8 mouse cellular contexts compared by ENCODE assay signal in genomic region chr2:30721473-30722262, GRCm38 (mm10).
DNase-seq lines count a peak whose midpoint lies in the region; ATAC-seq lines count a peak whose summit lies in the region.

No protein-coding gene starts in this region.

- no peaks in the 10 kb centered on the region for H3K36me3 ChIP-seq in embryonic facial prominence, embryonic 12.5 days
- no peaks in the 10 kb centered on the region for H3K36me3 ChIP-seq in neural tube, embryonic 15.5 days

- no peaks in the 10 kb centered on the region for H3K27me3 ChIP-seq in embryonic facial prominence, embryonic 12.5 days
- no peaks in the 10 kb centered on the region for H3K27me3 ChIP-seq in neural tube, embryonic 15.5 days (replicated peaks)

- intact Hi-C loops in gastrocnemius, postnatal 14 days (cut with DNase I; ENCODE audit: low total_unique reads) = loop anchor here (5.0 kb wide), 1 partner anchor 56 kb away; no protein-coding TSS in a partner anchor
- intact Hi-C loops in heart, postnatal 10 days (cut with DNase I) = loop anchor here (2.0 to 5.0 kb wide), 4 partner anchors 21 to 71 kb away; no protein-coding TSS in a partner anchor
- intact Hi-C loops in left cerebral cortex, postnatal 14 days (cut with DNase I) = loop anchor here (5.0 kb wide), 1 partner anchor 51 kb away; no protein-coding TSS in a partner anchor

- peak overlapping the region; percentile 20 for H3K9ac ChIP-seq in embryonic facial prominence, embryonic 12.5 days
- H3K9ac ChIP-seq in neural tube, embryonic 15.5 days (replicated peaks) = peak overlapping the region; percentile 36

- peak; percentile 54 for DNase-seq in gastrocnemius, postnatal 14 days
- no peak for DNase-seq in gastrocnemius, adult 18-20 months (ENCODE audit: low spot score)
- DNase-seq in Muller cell, postnatal 12 days (ENCODE audit: inconsistent ontology term) = peak; percentile 89
- peak; percentile 64 to 74 for DNase-seq in heart, postnatal 10 days
- peak; percentile 71 to 77 for DNase-seq in left cerebral cortex, postnatal 14 days (ENCODE audit: low spot score in 2 of 2)
- DNase-seq in ovary, postnatal 10 days (ENCODE audit: low spot score) = no peak

- WGBS in embryonic facial prominence, embryonic 12.5 days = 11% methylated on average over 12 of the region's 12 CpGs
- 10% methylated on average over 12 of the region's 12 CpGs for WGBS in neural tube, embryonic 15.5 days

- no peaks in the 10 kb centered on the region for H3K9me3 ChIP-seq in embryonic facial prominence, embryonic 12.5 days
- no peaks in the 10 kb centered on the region for H3K9me3 ChIP-seq in neural tube, embryonic 15.5 days (replicated peaks)

- 0 out of 2 replicates have a peak overlapping the region, but pooled peaks have one; percentile 10 for H3K4me2 ChIP-seq in embryonic facial prominence, embryonic 12.5 days (replicated peaks)
- H3K4me2 ChIP-seq in neural tube, embryonic 15.5 days = no peak overlapping the region

- ATAC-seq in embryonic facial prominence, embryonic 12.5 days (ENCODE audit: insufficient number of reproducible peaks, insufficient read depth, low FRiP score, low TSS enrichment) = peak; percentile 67
- peak; percentile 27 for ATAC-seq in neural tube, embryonic 15.5 days (ENCODE audit: low FRiP score)

- H3K4me3 ChIP-seq in embryonic facial prominence, embryonic 12.5 days = no peak overlapping the region
- no peak overlapping the region for H3K4me3 ChIP-seq in neural tube, embryonic 15.5 days (replicated peaks)

- H3K4me1 ChIP-seq in embryonic facial prominence, embryonic 12.5 days = peaks cover 91% of the 10 kb centered on the region
- H3K4me1 ChIP-seq in neural tube, embryonic 15.5 days = peaks cover 91% of the 10 kb centered on the region

- H3K27ac ChIP-seq in embryonic facial prominence, embryonic 12.5 days = peak overlapping the region; percentile 100
- H3K27ac ChIP-seq in neural tube, embryonic 15.5 days (replicated peaks) = peak overlapping the region; percentile 98

Comparison
In these comparisons a context has a peak if more than half of its experiments do, and no peak if none do; other contexts are left out.
1. DNase-seq: peak in gastrocnemius, postnatal 14 days (single experiment), Muller cell, postnatal 12 days (single experiment), heart, postnatal 10 days (2 of 2) and left cerebral cortex, postnatal 14 days (2 of 2); none in gastrocnemius, adult 18-20 months (single experiment) and ovary, postnatal 10 days (single experiment).